Mouse (Mus musculus) G1E (cell line): ENCODE data around the gene Igsf10.

Experiments used
- CTCF ChIP-seq: IDR thresholded peaks from 2 replicates; pipeline ENCODE4 v1.5.1; 2012; ENCODE audit warnings: low read depth, low read length, inconsistent platforms, mixed read lengths
- GATA1 ChIP-seq: IDR thresholded peaks from 2 replicates; pipeline ENCODE4 v1.6.1; 2012; ENCODE audit warnings: borderline replicate concordance, low read length, inconsistent platforms, mixed read lengths
- POLR2AphosphoS5 ChIP-seq: IDR thresholded peaks from 2 replicates; pipeline ENCODE4 v1.6.1; 2012; ENCODE audit warnings: low read depth, low read length, inconsistent platforms; ENCODE audit not compliant: insufficient replicate concordance
- TAL1 ChIP-seq: conservative IDR thresholded peaks from 2 replicates; pipeline ENCODE4 v1.6.1; 2012; ENCODE audit warnings: low read depth, low read length, inconsistent platforms, mixed read lengths

DNA sequence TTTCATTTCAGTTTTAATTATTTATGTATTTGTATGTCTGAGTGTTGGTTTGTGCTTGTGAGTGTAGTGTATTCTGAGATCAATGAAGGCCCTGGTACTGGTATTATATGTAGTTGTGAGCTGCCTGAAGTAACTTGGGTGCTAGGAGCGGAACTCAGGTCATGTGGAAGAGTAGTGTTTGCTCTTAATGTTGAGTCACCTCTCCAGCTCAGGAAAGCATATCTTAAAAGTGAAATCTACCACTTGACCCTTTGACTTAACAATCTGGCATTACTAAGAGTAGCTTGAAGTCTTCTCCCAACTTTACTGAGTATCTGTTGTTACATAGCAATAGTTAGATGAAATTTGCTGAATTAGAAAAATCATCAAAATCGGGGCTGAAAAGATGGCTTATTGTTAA lies 38.7 kb downstream of the Igsf10 start:
- TF ChIP-seq TAL1 (no peak), CTCF (no peak), GATA1 (no peak), POLR2AphosphoS5 (no peak)
